Comparison of ENCODE assay signal across 13 mouse cellular contexts in the genomic region with DNA sequence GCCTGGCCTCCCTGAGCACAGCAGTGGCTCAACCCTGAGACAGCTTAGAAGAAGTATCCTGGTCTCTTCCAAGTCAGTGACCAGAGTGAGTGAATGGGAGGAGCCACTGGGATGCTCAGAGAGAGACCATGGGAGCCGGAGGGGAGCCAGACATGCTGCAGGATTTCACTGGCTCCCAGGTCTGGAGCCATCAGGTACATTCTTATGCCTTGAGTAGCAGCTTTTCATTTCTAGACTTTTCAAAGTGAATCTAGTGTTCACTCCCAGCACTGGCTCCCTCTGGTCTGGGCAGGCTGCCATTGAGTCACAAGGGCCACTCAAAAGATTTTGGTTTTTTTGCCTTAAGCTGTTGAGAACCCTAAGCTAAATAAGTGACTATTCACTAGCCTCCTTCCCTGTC. TPM values are rescaled to one million over a fixed set of nuclear protein-coding genes. Genes with fewer than 3 reads are reported as not detected.
A peak's percentile ranks its signal among the peaks of the same experiment; 100 is the strongest.
DNase-seq lines count a peak whose midpoint lies in the region; ATAC-seq and TF ChIP-seq lines count a peak whose summit lies in the region.
"Had no signal": no experiment of that assay in that cellular context is flagged by ENCODE, and none has a peak within 500 bp of the region (broad histone marks: within the 10 kb centered on the region; RNA-seq: fewer than 3 reads in every experiment).

No protein-coding gene starts in this region.

- 64% methylated on average over 1 of the region's 1 CpGs for WGBS in lung, postnatal 0 days
- 95% methylated on average over 1 of the region's 1 CpGs for WGBS in liver, postnatal 0 days (ENCODE audit: insufficient replicate concordance)

- no peaks in the 10 kb centered on the region for H3K27me3 ChIP-seq in lung, postnatal 0 days (replicated peaks; ENCODE audit: insufficient read depth, low read length)
- no peaks in the 10 kb centered on the region for H3K27me3 ChIP-seq in liver, postnatal 0 days (ENCODE audit: insufficient read depth, low read length)
- H3K27me3 ChIP-seq: embryonic facial prominence, embryonic 15.5 days; liver, embryonic 13.5 days had no signal

- H3K4me3 ChIP-seq in gastrocnemius, adult 2 months, result no peak overlapping the region
- H3K4me3 ChIP-seq in lung, postnatal 0 days (ENCODE audit: low read depth, low read length), result no peak overlapping the region
- H3K4me3 ChIP-seq in liver, postnatal 0 days (ENCODE audit: low read depth, low read length), result no peak overlapping the region
- H3K4me3 ChIP-seq: embryonic facial prominence, embryonic 15.5 days; liver, embryonic 13.5 days had no signal

- H3K36me3 ChIP-seq in lung, postnatal 0 days (ENCODE audit: insufficient read depth, low read length), result no peaks in the 10 kb centered on the region
- H3K36me3 ChIP-seq in liver, postnatal 0 days (replicated peaks; ENCODE audit: insufficient read depth, low read length), result no peaks in the 10 kb centered on the region
- H3K36me3 ChIP-seq: embryonic facial prominence, embryonic 15.5 days; liver, embryonic 13.5 days had no signal

- H3K4me2 ChIP-seq in lung, postnatal 0 days (replicated peaks; ENCODE audit: low read depth, low read length), result no peak overlapping the region
- no peak overlapping the region for H3K4me2 ChIP-seq in liver, postnatal 0 days (ENCODE audit: low read depth, low read length)
- H3K4me2 ChIP-seq: embryonic facial prominence, embryonic 15.5 days; liver, embryonic 13.5 days had no signal

- peak; percentile 85 for ATAC-seq in lung, postnatal 0 days
- ATAC-seq in liver, postnatal 0 days, result no peak
- ATAC-seq: intestine, embryonic 16.5 days had no signal

- peak overlapping the region; percentile 4; the same call in 1 of the 2 replicates for H3K27ac ChIP-seq in gastrocnemius, adult 2 months
- H3K27ac ChIP-seq in lung, postnatal 0 days (ENCODE audit: low read length), result no peak overlapping the region
- no peak overlapping the region for H3K27ac ChIP-seq in liver, postnatal 0 days (ENCODE audit: low read depth)
- H3K27ac ChIP-seq: embryonic facial prominence, embryonic 15.5 days; liver, embryonic 13.5 days had no signal

- H3K4me1 ChIP-seq in lung, postnatal 0 days (ENCODE audit: insufficient read depth, low read depth, low read length), result 0 out of 2 replicates have a peak, but pooled peaks cover under 1% of the 10 kb centered on the region
- peaks cover 8% of the 10 kb centered on the region for H3K4me1 ChIP-seq in liver, postnatal 0 days (ENCODE audit: insufficient read depth)

- DNase-seq in gastrocnemius, adult 2 months, result peak; percentile 67
- no peak for DNase-seq in gastrocnemius, postnatal 25 days
- peak; percentile 17 for DNase-seq in layer of hippocampus, adult 11-12 months (ENCODE audit: low spot score)
- DNase-seq in layer of hippocampus, adult 9-10 months (ENCODE audit: low spot score), result no peak
- DNase-seq in ZHBTc4 (ENCODE audit: low read depth, low spot score), result peak; percentile 18
- peak; percentile 55 for DNase-seq in lung, postnatal 0 days (ENCODE audit: low spot score)
- no peak for DNase-seq in liver, postnatal 0 days
- DNase-seq in thymus, postnatal 10 days (ENCODE audit: low spot score in 2 of 2), result no peak
- DNase-seq: liver, embryonic 13.5 days; midbrain, embryonic 14.5 days; thymus, adult 18-20 months had no signal

- no peak overlapping the region for H3K9ac ChIP-seq in lung, postnatal 0 days (replicated peaks; ENCODE audit: low read depth)
- H3K9ac ChIP-seq in liver, postnatal 0 days (replicated peaks), result no peak overlapping the region
- H3K9ac ChIP-seq: embryonic facial prominence, embryonic 15.5 days; liver, embryonic 13.5 days had no signal

- intact Hi-C loops in gastrocnemius, adult 2 months (cut with DNase I), result no loop called here

- no peak for TF ChIP-seq CTCF in gastrocnemius, adult 2 months (IDR thresholded peaks at IDR 0.05)
- TF ChIP-seq CTCF in lung, postnatal 0 days (IDR thresholded peaks at IDR 0.05), result no peak
- TF ChIP-seq CTCF in liver, postnatal 0 days (IDR thresholded peaks at IDR 0.05; ENCODE audit: low read depth), result no peak

- peak; percentile 33; the same call in 1 of the 2 replicates for TF ChIP-seq EP300 in lung, postnatal 0 days (IDR thresholded peaks at IDR 0.05)
- TF ChIP-seq EP300 in liver, postnatal 0 days (IDR thresholded peaks at IDR 0.05; ENCODE audit: low read depth), result no peak

- H3K9me3 ChIP-seq in lung, postnatal 0 days (ENCODE audit: low read length), result no peaks in the 10 kb centered on the region
- H3K9me3 ChIP-seq in liver, postnatal 0 days (ENCODE audit: low read length), result no peaks in the 10 kb centered on the region
- H3K9me3 ChIP-seq: embryonic facial prominence, embryonic 15.5 days; liver, embryonic 13.5 days had no signal

RNA-seq across cellular contexts. Expression of a gene that starts 31.5 kb away (rescaled TPM):
- total RNA-seq in gastrocnemius, adult 2 months (2021), result 10 to 100 TPM; 20.1 to 28.1 TPM
- 10 to 100 TPM; 29.6 to 39.0 TPM for total RNA-seq in gastrocnemius, postnatal 25 days (2021)
- 88.4 and 107 TPM in 2 replicates for polyA plus RNA-seq in lung, postnatal 0 days (2015; fragmentation: Nextera tagmentation; extraction: Ambion mirVana)
- polyA plus RNA-seq in liver, postnatal 0 days (2015; fragmentation: Nextera tagmentation; extraction: Ambion mirVana), result 8.0 and 9.7 TPM in 2 replicates

Comparison
In these comparisons a context has a peak if more than half of its experiments do, and no peak if none do; other contexts are left out.
1. DNase-seq: peak in gastrocnemius, adult 2 months (single experiment), layer of hippocampus, adult 11-12 months (single experiment), ZHBTc4 (single experiment) and lung, postnatal 0 days (single experiment); none in gastrocnemius, postnatal 25 days (single experiment), layer of hippocampus, adult 9-10 months (single experiment), liver, postnatal 0 days (single experiment) and thymus, postnatal 10 days (0 of 2).